Mouse (Mus musculus): ENCODE data around the gene AW549877.

GRCm38 (mm10) chr15:4028960-4029359 is 33.4 kb upstream of the AW549877 start:
- no peak for TF ChIP-seq POLR2A (IDR thresholded peaks at IDR 0.05; ENCODE audit: extremely low read depth, insufficient read depth, low read length)
- no peak for TF ChIP-seq CTCF (IDR thresholded peaks at IDR 0.05; ENCODE audit: low read depth, low read length)
